Mouse (Mus musculus) B cell, adult 67 days (primary cell): ENCODE measurements around the gene Defb3. TPM values are rescaled to one million over a fixed set of nuclear protein-coding genes. Genes with fewer than 3 reads are reported as not detected.

ENCODE experiments used
- total RNA-seq, 2 experiments: library from RNA; stranded (reverse); gene quantifications; 4 replicates each; pipeline ENCODE4 v1.2.4; 2023

The Defb3 gene
- total RNA-seq: not detected

GRCm38 (mm10) chr8:19293060-19293459 lies at the start of gene Defb3:
Defb3 (plus strand) TSS chr8:19293360.

GRCm38 (mm10) chr8:19247280-19247679 lies 45.9 kb upstream of the Defb3 start, which contains the start of gene Defb5:
Defb5 (plus strand) TSS chr8:19247580.

Other genes with a start within 250 kb of the Defb3 start
- not detected for gene Defb39, start 228.6 kb upstream of the Defb3 start, total RNA-seq
- gene Defb12, start 178.5 kb upstream of the Defb3 start, total RNA-seq: not detected
- gene Defb34, start 169.6 kb upstream of the Defb3 start, total RNA-seq: not detected
- not detected for gene Gm45826, start 152.6 kb upstream of the Defb3 start, total RNA-seq
- gene Defb14, start 99.0 kb upstream of the Defb3 start, total RNA-seq: not detected
- not detected for gene Defb4, start 94.7 kb upstream of the Defb3 start, total RNA-seq
- gene Defb6, start 67.9 kb upstream of the Defb3 start, total RNA-seq: not detected
- gene Defb46, start 53.4 kb upstream of the Defb3 start, total RNA-seq: not detected
- gene Defb5, start 45.8 kb upstream of the Defb3 start, total RNA-seq: not detected
- not detected for gene Defb8, start 154.2 kb downstream of the Defb3 start, total RNA-seq
- gene Defb7, start 201.7 kb downstream of the Defb3 start, total RNA-seq: not detected